Mouse (Mus musculus) embryo, embryonic 11.5 days (tissue): ENCODE results near the gene Lrguk.

Source experiments
- DNase-seq: peaks from one replicate; pipeline ENCODE4 v3.0.0-alpha.2; 2012; ENCODE audit warnings: low read depth, low spot score

Gene Lrguk

GRCm38 (mm10) chr6:34028933-34029745 is at the start of gene Lrguk:
TSS of gene Lrguk (plus strand) at chr6:34029448.
- DNase-seq: peak; percentile 83

GRCm38 (mm10) chr6:33982709-33983108 is 46.5 kb upstream of the Lrguk start:
- DNase-seq: no peak

- DNase-seq: no peak
Measured at GRCm38 (mm10) chr6:33987132-33987531, 42.1 kb upstream of the Lrguk start.

GRCm38 (mm10) chr6:33992213-33993034 is 36.8 kb upstream of the Lrguk start:
- no peak for DNase-seq

- no peak for DNase-seq
Measured at GRCm38 (mm10) chr6:33993842-33994241, 35.4 kb upstream of the Lrguk start.

GRCm38 (mm10) chr6:33998590-33998989 is 30.7 kb upstream of the Lrguk start:
- DNase-seq: no peak

GRCm38 (mm10) chr6:33999530-33999929 is 29.7 kb upstream of the Lrguk start:
- DNase-seq: no peak

- DNase-seq: no peak
Measured at GRCm38 (mm10) chr6:34000644-34001043, 28.6 kb upstream of the Lrguk start.

- DNase-seq: no peak
Measured at GRCm38 (mm10) chr6:34003033-34003432, 26.2 kb upstream of the Lrguk start.

GRCm38 (mm10) chr6:34013469-34013868 is 15.8 kb upstream of the Lrguk start:
- DNase-seq: no peak

- no peak for DNase-seq
Measured at GRCm38 (mm10) chr6:34029746-34030027, 439 bp downstream of the Lrguk start.

GRCm38 (mm10) chr6:34034096-34034495 is 4.8 kb downstream of the Lrguk start:
- no peak for DNase-seq

GRCm38 (mm10) chr6:34034577-34035461 is 5.6 kb downstream of the Lrguk start:
- DNase-seq: no peak

GRCm38 (mm10) chr6:34040624-34041235 is 11.5 kb downstream of the Lrguk start:
- DNase-seq: peak; percentile 64

- DNase-seq: no peak
Measured at GRCm38 (mm10) chr6:34041589-34042280, 12.5 kb downstream of the Lrguk start.

GRCm38 (mm10) chr6:34044228-34044811 is 15.1 kb downstream of the Lrguk start:
- DNase-seq: no peak

GRCm38 (mm10) chr6:34044846-34045540 is 15.7 kb downstream of the Lrguk start:
- no peak for DNase-seq

- no peak for DNase-seq
Measured at GRCm38 (mm10) chr6:34046551-34047186, 17.4 kb downstream of the Lrguk start.

GRCm38 (mm10) chr6:34049433-34049832 is 20.2 kb downstream of the Lrguk start:
- no peak for DNase-seq
